Mouse (Mus musculus) G1E (cell line): ENCODE data around the gene Sult4a1.

Source experiments
- CTCF ChIP-seq: IDR thresholded peaks from 2 replicates; pipeline ENCODE4 v1.5.1; 2012; ENCODE audit warnings: low read depth, low read length, inconsistent platforms, mixed read lengths
- GATA1 ChIP-seq: IDR thresholded peaks from 2 replicates; pipeline ENCODE4 v1.6.1; 2012; ENCODE audit warnings: borderline replicate concordance, low read length, inconsistent platforms, mixed read lengths
- GATA2 ChIP-seq: IDR thresholded peaks from 2 replicates; pipeline ENCODE4 v1.6.1; 2012; ENCODE audit warnings: low read depth, low read length, inconsistent platforms, borderline replicate concordance
- POLR2AphosphoS5 ChIP-seq: IDR thresholded peaks from 2 replicates; pipeline ENCODE4 v1.6.1; 2012; ENCODE audit warnings: low read depth, low read length, inconsistent platforms; ENCODE audit not compliant: insufficient replicate concordance
- TAL1 ChIP-seq: conservative IDR thresholded peaks from 2 replicates; pipeline ENCODE4 v1.6.1; 2012; ENCODE audit warnings: low read depth, low read length, inconsistent platforms, mixed read lengths

- TF ChIP-seq CTCF (no peak), GATA1 (no peak), POLR2AphosphoS5 (no peak), GATA2 (no peak), TAL1 (no peak)
These were observed 31.4 kb downstream of the Sult4a1 start for GRCm38 (mm10) chr15:84073911-84074704.
